ENCODE assay signal across 9 mouse cellular contexts in genomic region chr13:37513206-37513904, GRCm38 (mm10).
DNase-seq lines count a peak whose midpoint lies in the region; ATAC-seq lines count a peak whose summit lies in the region.
"Had no signal": no experiment of that assay in that cellular context is flagged by ENCODE, and none has a peak within 500 bp of the region (broad histone marks: within the 10 kb centered on the region; RNA-seq: fewer than 3 reads in every experiment).

No protein-coding gene starts in this region.

- DNase-seq in lung, postnatal 4 days, result no peak
- no peak for DNase-seq in gastrocnemius, adult 18-20 months (ENCODE audit: low spot score)
- no peak for DNase-seq in left cerebral cortex, postnatal 10 days (ENCODE audit: extremely low spot score in 1 of 2, low spot score in 2 of 2)
- DNase-seq in thymus, postnatal 14 days, result no peak
- DNase-seq: thymus, postnatal 36 days had no signal

- peaks cover 34% of the 10 kb centered on the region for H3K4me1 ChIP-seq in lung, embryonic 16.5 days (replicated peaks; ENCODE audit: control insufficient read depth, insufficient read depth, low read length)
- H3K4me1 ChIP-seq in forebrain, embryonic 15.5 days, result peaks cover 35% of the 10 kb centered on the region
- peaks cover 35% of the 10 kb centered on the region for H3K4me1 ChIP-seq in limb, embryonic 13.5 days
- peaks cover 30% of the 10 kb centered on the region for H3K4me1 ChIP-seq in stomach, embryonic 14.5 days (ENCODE audit: control insufficient read depth, insufficient read depth, low read length)

- WGBS in lung, embryonic 16.5 days, result 10% methylated on average over 2 of the region's 2 CpGs
- WGBS in forebrain, embryonic 15.5 days, result 17% methylated on average over 2 of the region's 2 CpGs
- WGBS in limb, embryonic 13.5 days, result 50% methylated on average over 2 of the region's 2 CpGs
- WGBS in stomach, embryonic 14.5 days, result 6% methylated on average over 2 of the region's 2 CpGs

- no peak overlapping the region for H3K4me3 ChIP-seq in lung, embryonic 16.5 days (ENCODE audit: low read length)
- H3K4me3 ChIP-seq in forebrain, embryonic 15.5 days, result 0 out of 2 replicates have a peak overlapping the region, but pooled peaks have one; percentile 16
- no peak overlapping the region for H3K4me3 ChIP-seq in limb, embryonic 13.5 days
- H3K4me3 ChIP-seq in stomach, embryonic 14.5 days (ENCODE audit: low read depth, low read length), result no peak overlapping the region

- H3K9me3 ChIP-seq in lung, embryonic 16.5 days (ENCODE audit: control insufficient read depth, low read length), result no peaks in the 10 kb centered on the region
- no peaks in the 10 kb centered on the region for H3K9me3 ChIP-seq in forebrain, embryonic 15.5 days
- H3K9me3 ChIP-seq in limb, embryonic 13.5 days, result no peaks in the 10 kb centered on the region
- no peaks in the 10 kb centered on the region for H3K9me3 ChIP-seq in stomach, embryonic 14.5 days (ENCODE audit: control insufficient read depth, low read depth, low read length)

- H3K4me2 ChIP-seq in lung, embryonic 16.5 days (ENCODE audit: low read depth, low read length), result peak overlapping the region; percentile 38
- peak overlapping the region; percentile 38; the same call in 1 of the 2 replicates for H3K4me2 ChIP-seq in forebrain, embryonic 15.5 days (replicated peaks)
- peak overlapping the region; percentile 53 for H3K4me2 ChIP-seq in limb, embryonic 13.5 days (replicated peaks)
- H3K4me2 ChIP-seq in stomach, embryonic 14.5 days (replicated peaks; ENCODE audit: low read depth, low read length), result 0 out of 2 replicates have a peak overlapping the region, but pooled peaks have one; percentile 26

- H3K27ac ChIP-seq in lung, embryonic 16.5 days (ENCODE audit: low read length), result peak overlapping the region; percentile 92
- peak overlapping the region; percentile 85 for H3K27ac ChIP-seq in forebrain, embryonic 15.5 days (replicated peaks)
- H3K27ac ChIP-seq in limb, embryonic 13.5 days, result peak overlapping the region; percentile 63
- peak overlapping the region; percentile 91 for H3K27ac ChIP-seq in stomach, embryonic 14.5 days (ENCODE audit: low read length)

- H3K9ac ChIP-seq in lung, embryonic 16.5 days (ENCODE audit: low read length), result peak overlapping the region; percentile 57
- H3K9ac ChIP-seq in forebrain, embryonic 15.5 days (replicated peaks), result 0 out of 2 replicates have a peak overlapping the region, but pooled peaks have one; percentile 29
- H3K9ac ChIP-seq in limb, embryonic 13.5 days, result no peak overlapping the region
- no peak overlapping the region for H3K9ac ChIP-seq in stomach, embryonic 14.5 days (replicated peaks; ENCODE audit: low read depth, low read length)

- intact Hi-C loops in left cerebral cortex, postnatal 10 days (cut with DNase I), result no loop called here

- no peaks in the 10 kb centered on the region for H3K36me3 ChIP-seq in lung, embryonic 16.5 days (ENCODE audit: control insufficient read depth, insufficient read depth, low read length)
- no peaks in the 10 kb centered on the region for H3K36me3 ChIP-seq in forebrain, embryonic 15.5 days
- H3K36me3 ChIP-seq in limb, embryonic 13.5 days, result no peaks in the 10 kb centered on the region
- no peaks in the 10 kb centered on the region for H3K36me3 ChIP-seq in stomach, embryonic 14.5 days (ENCODE audit: control insufficient read depth, insufficient read depth, low read length)

- no peaks in the 10 kb centered on the region for H3K27me3 ChIP-seq in lung, embryonic 16.5 days (ENCODE audit: control insufficient read depth, insufficient read depth, low read depth, low read length)
- no peaks in the 10 kb centered on the region for H3K27me3 ChIP-seq in forebrain, embryonic 15.5 days
- 0 out of 2 replicates have a peak, but pooled peaks cover 2% of the 10 kb centered on the region for H3K27me3 ChIP-seq in limb, embryonic 13.5 days
- H3K27me3 ChIP-seq in stomach, embryonic 14.5 days (ENCODE audit: control insufficient read depth, insufficient read depth, low read length), result no peaks in the 10 kb centered on the region

- ATAC-seq in lung, embryonic 16.5 days (ENCODE audit: low read depth), result peak; percentile 0; the same call in 1 of the 2 replicates
- 0 out of 2 replicates have a peak, but pooled peaks have one; percentile 2 for ATAC-seq in forebrain, embryonic 15.5 days (replicated peaks)
- no peak for ATAC-seq in limb, embryonic 13.5 days (ENCODE audit: low FRiP score, low read depth)
- ATAC-seq in stomach, embryonic 14.5 days (ENCODE audit: insufficient number of reproducible peaks, insufficient read depth, low FRiP score, low read depth), result no peak

Comparison
In these comparisons a context has a peak if more than half of its experiments do, and no peak if none do; other contexts are left out.
1. ATAC-seq: peak in lung, embryonic 16.5 days (single experiment) and forebrain, embryonic 15.5 days (single experiment); none in limb, embryonic 13.5 days (single experiment) and stomach, embryonic 14.5 days (single experiment).
2. H3K9ac ChIP-seq: peak in lung, embryonic 16.5 days (single experiment) and forebrain, embryonic 15.5 days (single experiment); none in limb, embryonic 13.5 days (single experiment) and stomach, embryonic 14.5 days (single experiment).
3. Peak in every context shown above with its lines, with median percentiles within 50 percentile points of each other: H3K27ac ChIP-seq and H3K4me2 ChIP-seq.